Mouse (Mus musculus) megakaryocyte, embryonic 14.5 days (primary cell): ENCODE measurements around the gene Wwp2.

Source experiments
- FLI1 ChIP-seq: IDR thresholded peaks from 2 replicates; pipeline ENCODE4 v1.6.1; 2012; ENCODE audit warnings: low read length, inconsistent platforms, mixed read lengths
- GATA1 ChIP-seq: IDR thresholded peaks from 3 replicates; pipeline ENCODE4 v1.6.1; 2012; ENCODE audit warnings: mixed read lengths, low read length, inconsistent platforms, borderline replicate concordance

DNA sequence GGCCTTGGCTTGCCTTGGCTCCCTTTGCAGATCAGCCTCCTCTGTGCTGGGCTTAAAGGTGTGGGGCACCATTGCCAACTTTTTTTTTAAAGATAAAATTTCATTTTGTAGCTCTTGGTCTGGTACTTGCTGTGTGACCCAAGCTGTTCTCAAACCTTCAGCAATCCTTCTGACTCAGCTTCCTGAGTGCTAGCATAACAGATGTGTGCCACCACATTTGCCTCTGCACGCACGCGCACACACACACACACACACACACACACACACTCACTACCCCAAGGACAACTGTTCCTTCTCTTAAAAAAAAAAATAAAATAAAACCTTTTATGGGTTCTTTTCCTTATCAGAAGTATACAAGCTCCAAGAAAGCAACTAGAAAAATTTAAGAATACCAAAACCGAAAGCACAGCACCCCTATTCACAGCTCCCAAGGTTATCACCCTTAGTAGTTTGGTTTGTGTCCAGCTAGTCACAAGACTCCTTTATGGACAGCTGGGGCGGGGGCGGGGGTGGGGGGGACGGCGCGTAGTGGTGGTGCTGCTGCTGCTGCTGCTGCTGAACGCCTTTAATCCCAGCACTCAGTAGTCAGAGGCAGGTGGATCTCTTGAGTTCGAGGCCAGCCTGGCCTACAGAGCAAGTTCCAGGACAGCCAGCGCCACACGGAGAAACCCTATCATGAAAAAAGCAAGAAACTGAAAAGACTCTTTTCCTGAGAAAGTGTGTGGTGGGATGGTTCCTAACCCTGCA lies 68.2 kb downstream of the Wwp2 start:
- TF ChIP-seq GATA1: no peak
- TF ChIP-seq FLI1: no peak
